Mouse (Mus musculus): ENCODE data around the gene Disp3.

The Disp3 gene

GRCm38 (mm10) chr4:148322152-148322551, 34.4 kb upstream of the Disp3 start:
- peaks cover 19% of the 10 kb centered on the region for H3K4me1 ChIP-seq (replicated peaks; ENCODE audit: low read depth, low read length)
- TF ChIP-seq POU5F1 (IDR thresholded peaks at IDR 0.05; ENCODE audit: borderline replicate concordance, low read length) (no peak), NANOG (IDR thresholded peaks at IDR 0.05; ENCODE audit: borderline replicate concordance, low read length) (no peak), CTCF (conservative IDR thresholded peaks at IDR 0.05; ENCODE audit: low read length) (no peak)
- H3K27me3 ChIP-seq (ENCODE audit: insufficient read depth, low read length) = peaks cover 13% of the 10 kb centered on the region; the same call in 1 of the 2 replicates

GRCm38 (mm10) chr4:148319366-148319765, 31.6 kb upstream of the Disp3 start:
- no peak for TF ChIP-seq NANOG (IDR thresholded peaks at IDR 0.05; ENCODE audit: borderline replicate concordance, low read length)
- TF ChIP-seq CTCF (conservative IDR thresholded peaks at IDR 0.05; ENCODE audit: low read length) = no peak
- no peak for TF ChIP-seq POU5F1 (IDR thresholded peaks at IDR 0.05; ENCODE audit: borderline replicate concordance, low read length)
- Histone ChIP-seq H3K4me1 (replicated peaks; ENCODE audit: low read depth, low read length) (peaks cover 14% of the 10 kb centered on the region), H3K4me3 (replicated peaks; ENCODE audit: low read length) (no peak overlapping the region), H3K27me3 (ENCODE audit: insufficient read depth, low read length) (peaks cover 13% of the 10 kb centered on the region; the same call in 1 of the 2 replicates), H3K9me3 (ENCODE audit: low read length) (no peaks in the 10 kb centered on the region), H3K36me3 (ENCODE audit: insufficient read depth, low read length) (no peaks in the 10 kb centered on the region)

More at GRCm38 (mm10) chr4:148322152-148322551, 34.4 kb upstream of the Disp3 start:
- Histone ChIP-seq H3K4me3 (replicated peaks; ENCODE audit: low read length) (no peak overlapping the region), H3K9me3 (ENCODE audit: low read length) (no peaks in the 10 kb centered on the region), H3K36me3 (ENCODE audit: insufficient read depth, low read length) (no peaks in the 10 kb centered on the region)

GRCm38 (mm10) chr4:148315377-148316175, 27.8 kb upstream of the Disp3 start:
- no peak overlapping the region for H3K4me3 ChIP-seq (replicated peaks; ENCODE audit: low read length)
- H3K27me3 ChIP-seq (ENCODE audit: insufficient read depth, low read length) = no peaks in the 10 kb centered on the region; the same call in 1 of the 2 replicates
- H3K36me3 ChIP-seq (ENCODE audit: insufficient read depth, low read length) = no peaks in the 10 kb centered on the region
- H3K4me1 ChIP-seq (replicated peaks; ENCODE audit: low read depth, low read length) = no peaks in the 10 kb centered on the region
- no peaks in the 10 kb centered on the region for H3K9me3 ChIP-seq (ENCODE audit: low read length)
- TF ChIP-seq CTCF (conservative IDR thresholded peaks at IDR 0.05; ENCODE audit: low read length) = no peak
- TF ChIP-seq POU5F1 (IDR thresholded peaks at IDR 0.05; ENCODE audit: borderline replicate concordance, low read length) = no peak
- TF ChIP-seq NANOG (IDR thresholded peaks at IDR 0.05; ENCODE audit: borderline replicate concordance, low read length) = no peak

GRCm38 (mm10) chr4:148314396-148314795, 26.6 kb upstream of the Disp3 start:
- H3K4me1 ChIP-seq (replicated peaks; ENCODE audit: low read depth, low read length) = no peaks in the 10 kb centered on the region; the same call in 1 of the 2 replicates
- H3K4me3 ChIP-seq (replicated peaks; ENCODE audit: low read length) = no peak overlapping the region
- no peak for TF ChIP-seq POU5F1 (IDR thresholded peaks at IDR 0.05; ENCODE audit: borderline replicate concordance, low read length)
- no peaks in the 10 kb centered on the region for H3K36me3 ChIP-seq (ENCODE audit: insufficient read depth, low read length)
- H3K27me3 ChIP-seq (ENCODE audit: insufficient read depth, low read length) = peaks cover 3% of the 10 kb centered on the region; the same call in 1 of the 2 replicates
- H3K9me3 ChIP-seq (ENCODE audit: low read length) = no peaks in the 10 kb centered on the region

- TF ChIP-seq NANOG (IDR thresholded peaks at IDR 0.05; ENCODE audit: borderline replicate concordance, low read length) = no peak
- Histone ChIP-seq H3K4me3 (replicated peaks; ENCODE audit: low read length) (no peak overlapping the region), H3K4me1 (replicated peaks; ENCODE audit: low read depth, low read length) (no peaks in the 10 kb centered on the region; the same call in 1 of the 2 replicates), H3K9me3 (ENCODE audit: low read length) (no peaks in the 10 kb centered on the region), H3K36me3 (ENCODE audit: insufficient read depth, low read length) (no peaks in the 10 kb centered on the region), H3K27me3 (ENCODE audit: insufficient read depth, low read length) (peaks cover 3% of the 10 kb centered on the region; the same call in 1 of the 2 replicates)
Measured at GRCm38 (mm10) chr4:148313601-148314000, 25.8 kb upstream of the Disp3 start.

GRCm38 (mm10) chr4:148312296-148313116, 24.7 kb upstream of the Disp3 start:
- H3K36me3 ChIP-seq (ENCODE audit: insufficient read depth, low read length) = no peaks in the 10 kb centered on the region
- TF ChIP-seq POU5F1 (IDR thresholded peaks at IDR 0.05; ENCODE audit: borderline replicate concordance, low read length) (no peak), CTCF (conservative IDR thresholded peaks at IDR 0.05; ENCODE audit: low read length) (no peak), NANOG (IDR thresholded peaks at IDR 0.05; ENCODE audit: borderline replicate concordance, low read length) (no peak)
- H3K4me1 ChIP-seq (replicated peaks; ENCODE audit: low read depth, low read length) = no peaks in the 10 kb centered on the region; the same call in 1 of the 2 replicates
- H3K4me3 ChIP-seq (replicated peaks; ENCODE audit: low read length) = no peak overlapping the region
- peaks cover 3% of the 10 kb centered on the region; the same call in 1 of the 2 replicates for H3K27me3 ChIP-seq (ENCODE audit: insufficient read depth, low read length)
- no peaks in the 10 kb centered on the region for H3K9me3 ChIP-seq (ENCODE audit: low read length)

- no peaks in the 10 kb centered on the region; the same call in 1 of the 2 replicates for H3K4me1 ChIP-seq (replicated peaks; ENCODE audit: low read depth, low read length)
- H3K36me3 ChIP-seq (ENCODE audit: insufficient read depth, low read length) = no peaks in the 10 kb centered on the region
- TF ChIP-seq POU5F1 (IDR thresholded peaks at IDR 0.05; ENCODE audit: borderline replicate concordance, low read length) = no peak
- TF ChIP-seq CTCF (conservative IDR thresholded peaks at IDR 0.05; ENCODE audit: low read length) = no peak
- TF ChIP-seq NANOG (IDR thresholded peaks at IDR 0.05; ENCODE audit: borderline replicate concordance, low read length) = no peak
- H3K4me3 ChIP-seq (replicated peaks; ENCODE audit: low read length) = no peak overlapping the region
- H3K27me3 ChIP-seq (ENCODE audit: insufficient read depth, low read length) = peaks cover 3% of the 10 kb centered on the region; the same call in 1 of the 2 replicates
- H3K9me3 ChIP-seq (ENCODE audit: low read length) = no peaks in the 10 kb centered on the region
Measured at GRCm38 (mm10) chr4:148310845-148311244, 23.1 kb upstream of the Disp3 start.

GRCm38 (mm10) chr4:148310126-148310525, 22.4 kb upstream of the Disp3 start:
- TF ChIP-seq CTCF (conservative IDR thresholded peaks at IDR 0.05; ENCODE audit: low read length) (no peak), POU5F1 (IDR thresholded peaks at IDR 0.05; ENCODE audit: borderline replicate concordance, low read length) (no peak), NANOG (IDR thresholded peaks at IDR 0.05; ENCODE audit: borderline replicate concordance, low read length) (no peak)
- H3K9me3 ChIP-seq (ENCODE audit: low read length) = no peaks in the 10 kb centered on the region
- no peak overlapping the region for H3K4me3 ChIP-seq (replicated peaks; ENCODE audit: low read length)
- H3K27me3 ChIP-seq (ENCODE audit: insufficient read depth, low read length) = peaks cover 3% of the 10 kb centered on the region; the same call in 1 of the 2 replicates
- H3K36me3 ChIP-seq (ENCODE audit: insufficient read depth, low read length) = no peaks in the 10 kb centered on the region
- H3K4me1 ChIP-seq (replicated peaks; ENCODE audit: low read depth, low read length) = no peaks in the 10 kb centered on the region; the same call in 1 of the 2 replicates
